Mouse (Mus musculus) bone marrow, adult 2 months (tissue): ENCODE results near the gene BC048679.

Experiments
- CTCF ChIP-seq: fragments of 200-500 bp; IDR thresholded peaks from 2 replicates; pipeline ENCODE4 v1.5.1; 2011; ENCODE audit warnings: low read length, control low read depth; ENCODE audit not compliant: control insufficient read depth, insufficient read depth
- POLR2A ChIP-seq: fragments of 200-500 bp; IDR thresholded peaks from 2 replicates; pipeline ENCODE4 v1.6.1; 2011; ENCODE audit warnings: low read depth, mild to moderate bottlenecking, control low read depth, low read length, borderline replicate concordance; ENCODE audit not compliant: control insufficient read depth

- no peak for TF ChIP-seq POLR2A
- no peak for TF ChIP-seq CTCF
These were observed 22.9 kb downstream of the BC048679 start for GRCm38 (mm10) chr7:81475221-81475620.
